ENCODE assay signal across 23 mouse cellular contexts in the genomic region with DNA sequence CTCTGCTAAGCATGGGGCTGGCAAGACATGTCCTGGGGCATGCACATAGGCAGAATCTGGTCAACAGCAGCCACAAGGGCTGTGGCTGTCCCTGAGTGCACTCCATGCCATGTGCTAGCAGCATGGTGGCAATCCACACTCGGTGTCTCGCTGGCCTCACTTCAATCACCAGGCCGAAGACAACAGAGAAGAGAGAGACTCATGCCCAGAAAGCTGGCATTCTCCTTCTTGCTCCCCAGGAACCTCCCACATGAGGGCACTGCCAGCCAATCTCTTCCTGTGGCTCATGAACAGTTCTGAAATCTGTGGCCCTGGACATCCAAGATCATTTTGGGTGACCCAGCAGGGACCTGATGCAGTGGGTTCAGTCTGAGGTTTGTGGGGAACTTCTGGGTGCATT.
A peak's percentile ranks its signal among the peaks of the same experiment; 100 is the strongest.
DNase-seq lines count a peak whose midpoint lies in the region; ATAC-seq and TF ChIP-seq lines count a peak whose summit lies in the region.
"Had no signal": no experiment of that assay in that cellular context is flagged by ENCODE, and none has a peak within 500 bp of the region (broad histone marks: within the 10 kb centered on the region; RNA-seq: fewer than 3 reads in every experiment).

No protein-coding gene starts in this region.

- no peaks in the 10 kb centered on the region for H3K36me3 ChIP-seq in forebrain, postnatal 0 days (ENCODE audit: insufficient read depth)
- no peaks in the 10 kb centered on the region for H3K36me3 ChIP-seq in forebrain, embryonic 14.5 days (ENCODE audit: control insufficient read depth, insufficient read depth, low read length)
- H3K36me3 ChIP-seq in liver, adult 2 months (ENCODE audit: control insufficient read depth, insufficient read depth, low read length), result no peaks in the 10 kb centered on the region
- H3K36me3 ChIP-seq in liver, embryonic 12.5 days, result no peaks in the 10 kb centered on the region
- no peaks in the 10 kb centered on the region for H3K36me3 ChIP-seq in midbrain, postnatal 0 days (ENCODE audit: insufficient read depth, low read length)
- H3K36me3 ChIP-seq in neural tube, embryonic 15.5 days, result no peaks in the 10 kb centered on the region
- H3K36me3 ChIP-seq: hindbrain, embryonic 15.5 days; intestine, embryonic 15.5 days; limb, embryonic 10.5 days; limb, embryonic 15.5 days; liver, embryonic 15.5 days; midbrain, embryonic 12.5 days; neural tube, embryonic 13.5 days had no signal

- no peak for TF ChIP-seq POLR2A in liver, adult 2 months (IDR thresholded peaks at IDR 0.05; ENCODE audit: extremely low read depth, insufficient read depth, low read length)
- TF ChIP-seq POLR2A in brain, embryonic 14.5 days (IDR thresholded peaks at IDR 0.05; ENCODE audit: borderline replicate concordance, extremely low read depth, insufficient read depth, insufficient read length, poor library complexity, severe bottlenecking), result no peak

- WGBS in forebrain, postnatal 0 days, result 44% methylated on average over 3 of the region's 3 CpGs
- WGBS in forebrain, embryonic 14.5 days, result 86% methylated on average over 3 of the region's 3 CpGs
- 69% methylated on average over 3 of the region's 3 CpGs for WGBS in liver, adult 2 months
- WGBS in liver, embryonic 12.5 days (ENCODE audit: insufficient replicate concordance), result 78% methylated on average over 3 of the region's 3 CpGs
- WGBS in midbrain, postnatal 0 days, result 59% methylated on average over 3 of the region's 3 CpGs
- 88% methylated on average over 3 of the region's 3 CpGs for WGBS in neural tube, embryonic 15.5 days

- peaks cover 10% of the 10 kb centered on the region for H3K4me1 ChIP-seq in forebrain, postnatal 0 days (ENCODE audit: insufficient read depth)
- H3K4me1 ChIP-seq in forebrain, embryonic 14.5 days (ENCODE audit: control insufficient read depth, insufficient read depth, low read length), result peaks cover 29% of the 10 kb centered on the region
- peaks cover 6% of the 10 kb centered on the region for H3K4me1 ChIP-seq in liver, adult 2 months (ENCODE audit: control insufficient read depth, insufficient read depth, low read length)
- H3K4me1 ChIP-seq in liver, embryonic 12.5 days, result no peaks in the 10 kb centered on the region
- peaks cover 18% of the 10 kb centered on the region for H3K4me1 ChIP-seq in midbrain, postnatal 0 days (ENCODE audit: insufficient read depth, low read length)
- peaks cover 26% of the 10 kb centered on the region for H3K4me1 ChIP-seq in neural tube, embryonic 15.5 days
- H3K4me1 ChIP-seq: liver, embryonic 15.5 days had no signal

- H3K27me3 ChIP-seq in forebrain, postnatal 0 days (ENCODE audit: insufficient read depth, low read length), result no peaks in the 10 kb centered on the region
- no peaks in the 10 kb centered on the region for H3K27me3 ChIP-seq in forebrain, embryonic 14.5 days (replicated peaks; ENCODE audit: control insufficient read depth, insufficient read depth, low read length)
- no peaks in the 10 kb centered on the region for H3K27me3 ChIP-seq in liver, adult 2 months (ENCODE audit: control insufficient read depth, insufficient read depth, low read length)
- no peaks in the 10 kb centered on the region for H3K27me3 ChIP-seq in liver, embryonic 12.5 days (replicated peaks)
- H3K27me3 ChIP-seq in midbrain, postnatal 0 days (ENCODE audit: insufficient read depth, low read length), result no peaks in the 10 kb centered on the region
- 0 out of 2 replicates have a peak, but pooled peaks cover 2% of the 10 kb centered on the region for H3K27me3 ChIP-seq in neural tube, embryonic 15.5 days (replicated peaks)
- H3K27me3 ChIP-seq: hindbrain, embryonic 15.5 days; intestine, embryonic 15.5 days; limb, embryonic 15.5 days; liver, embryonic 15.5 days had no signal

- H3K4me3 ChIP-seq in forebrain, postnatal 0 days (ENCODE audit: low read depth, low read length), result no peak overlapping the region
- H3K4me3 ChIP-seq in forebrain, embryonic 14.5 days (ENCODE audit: low read depth, low read length), result no peak overlapping the region
- no peak overlapping the region for H3K4me3 ChIP-seq in liver, adult 2 months (ENCODE audit: insufficient read depth, low read depth, low read length)
- H3K4me3 ChIP-seq in liver, embryonic 12.5 days, result no peak overlapping the region
- H3K4me3 ChIP-seq in midbrain, postnatal 0 days (ENCODE audit: low read depth, low read length), result no peak overlapping the region
- H3K4me3 ChIP-seq in neural tube, embryonic 15.5 days (replicated peaks), result no peak overlapping the region
- H3K4me3 ChIP-seq: hindbrain, embryonic 15.5 days; intestine, embryonic 15.5 days; limb, embryonic 10.5 days; limb, embryonic 15.5 days; liver, embryonic 15.5 days; midbrain, embryonic 12.5 days; myocyte; neural tube, embryonic 13.5 days had no signal

- no peaks in the 10 kb centered on the region for H3K9me3 ChIP-seq in forebrain, postnatal 0 days (ENCODE audit: low read length)
- H3K9me3 ChIP-seq in forebrain, embryonic 14.5 days (replicated peaks; ENCODE audit: control insufficient read depth, low read length), result no peaks in the 10 kb centered on the region
- no peaks in the 10 kb centered on the region for H3K9me3 ChIP-seq in liver, embryonic 12.5 days (replicated peaks)
- no peaks in the 10 kb centered on the region for H3K9me3 ChIP-seq in midbrain, postnatal 0 days (ENCODE audit: low read length)
- no peaks in the 10 kb centered on the region for H3K9me3 ChIP-seq in neural tube, embryonic 15.5 days (replicated peaks)
- H3K9me3 ChIP-seq: hindbrain, embryonic 15.5 days; intestine, embryonic 15.5 days; limb, embryonic 10.5 days; limb, embryonic 15.5 days; liver, embryonic 15.5 days; neural tube, embryonic 13.5 days had no signal

- H3K79me2 ChIP-seq in liver, adult 2 months (ENCODE audit: control insufficient read depth, insufficient read depth, low read length), result no peaks in the 10 kb centered on the region

- no peak overlapping the region for H3K4me2 ChIP-seq in forebrain, postnatal 0 days (ENCODE audit: low read depth)
- H3K4me2 ChIP-seq in forebrain, embryonic 14.5 days (ENCODE audit: low read length), result no peak overlapping the region
- H3K4me2 ChIP-seq in liver, embryonic 12.5 days, result no peak overlapping the region
- no peak overlapping the region for H3K4me2 ChIP-seq in midbrain, postnatal 0 days (ENCODE audit: low read depth, low read length, poor library complexity, severe bottlenecking)
- H3K4me2 ChIP-seq in neural tube, embryonic 15.5 days, result no peak overlapping the region
- H3K4me2 ChIP-seq: hindbrain, embryonic 15.5 days; intestine, embryonic 15.5 days; limb, embryonic 15.5 days; liver, embryonic 15.5 days; lung, embryonic 14.5 days; neural tube, embryonic 13.5 days had no signal

- no peak overlapping the region for H3K27ac ChIP-seq in forebrain, postnatal 0 days (ENCODE audit: low read depth, low read length)
- H3K27ac ChIP-seq in forebrain, embryonic 14.5 days (ENCODE audit: low read depth, low read length), result no peak overlapping the region; the same call in 1 of the 2 replicates
- H3K27ac ChIP-seq in liver, adult 2 months (replicated peaks; ENCODE audit: insufficient read depth, low read depth, low read length), result no peak overlapping the region
- H3K27ac ChIP-seq in liver, embryonic 12.5 days, result no peak overlapping the region
- H3K27ac ChIP-seq in midbrain, postnatal 0 days (ENCODE audit: low read depth, low read length), result no peak overlapping the region
- no peak overlapping the region for H3K27ac ChIP-seq in neural tube, embryonic 15.5 days (replicated peaks)
- H3K27ac ChIP-seq: intestine, embryonic 15.5 days; kidney, postnatal 0 days; limb, embryonic 10.5 days; limb, embryonic 15.5 days; liver, embryonic 15.5 days had no signal

- no peak for TF ChIP-seq CTCF in forebrain, postnatal 0 days (IDR thresholded peaks at IDR 0.05; ENCODE audit: low read depth)
- no peak for TF ChIP-seq CTCF in liver, adult 2 months (IDR thresholded peaks at IDR 0.05; ENCODE audit: low read depth, low read length)
- no peak for TF ChIP-seq CTCF in brain, embryonic 14.5 days (IDR thresholded peaks at IDR 0.05; ENCODE audit: borderline replicate concordance, extremely low read depth, insufficient read depth, insufficient read length)
- no peak; the same call in 1 of the 2 replicates for TF ChIP-seq CTCF in midbrain, postnatal 0 days (IDR thresholded peaks at IDR 0.05)

- 0 out of 2 replicates have a peak, but pooled peaks have one; percentile 23 for ATAC-seq in forebrain, postnatal 0 days
- ATAC-seq in forebrain, embryonic 14.5 days, result no peak
- ATAC-seq in liver, embryonic 12.5 days, result no peak
- no peak for ATAC-seq in midbrain, postnatal 0 days (ENCODE audit: low FRiP score)
- ATAC-seq in neural tube, embryonic 15.5 days (ENCODE audit: low FRiP score), result no peak
- ATAC-seq: intestine, embryonic 15.5 days had no signal

- DNase-seq in forebrain, postnatal 0 days, result no peak
- no peak for DNase-seq in forebrain, embryonic 14.5 days (ENCODE audit: low spot score)
- DNase-seq in liver, adult 2 months (ENCODE audit: extremely low read depth, low read depth, low spot score), result peak; percentile 35
- peak; percentile 35 for DNase-seq in brain, embryonic 14.5 days (ENCODE audit: low read depth)
- DNase-seq in midbrain, postnatal 0 days (ENCODE audit: low spot score), result peak; percentile 49
- DNase-seq: adrenal gland, postnatal 25 days; cerebellum, adult 18-20 months; gastrocnemius, postnatal 10 days; heart, postnatal 14 days; kidney, adult 8-10 months; kidney, postnatal 4 days; lung, embryonic 14.5 days had no signal

- H3K9ac ChIP-seq in forebrain, postnatal 0 days, result no peak overlapping the region
- no peak overlapping the region for H3K9ac ChIP-seq in forebrain, embryonic 14.5 days (ENCODE audit: low read length)
- H3K9ac ChIP-seq in liver, adult 2 months (ENCODE audit: low read depth, low read length), result no peak overlapping the region
- H3K9ac ChIP-seq in liver, embryonic 12.5 days, result no peak overlapping the region
- no peak overlapping the region for H3K9ac ChIP-seq in midbrain, postnatal 0 days (replicated peaks; ENCODE audit: low read length, poor library complexity, severe bottlenecking)
- no peak overlapping the region for H3K9ac ChIP-seq in neural tube, embryonic 15.5 days (replicated peaks)
- H3K9ac ChIP-seq: hindbrain, embryonic 15.5 days; intestine, embryonic 15.5 days; limb, embryonic 15.5 days; liver, embryonic 15.5 days; lung, embryonic 14.5 days; midbrain, embryonic 12.5 days; neural tube, embryonic 13.5 days had no signal

Comparison
In these comparisons a context has a peak if more than half of its experiments do, and no peak if none do; other contexts are left out.
1. DNase-seq: peak in liver, adult 2 months (single experiment), brain, embryonic 14.5 days (single experiment) and midbrain, postnatal 0 days (single experiment); none in forebrain, postnatal 0 days (single experiment) and forebrain, embryonic 14.5 days (single experiment).